Mouse (Mus musculus) intestine, embryonic 14.5 days (tissue): ENCODE measurements around the gene Macrod2. TPM values are rescaled to one million over a fixed set of nuclear protein-coding genes. Genes with fewer than 3 reads are reported as not detected.

Source experiments
- ATAC-seq: fragments of 200-750 bp; cut with Nextera tagmentation; replicated peaks from 2 replicates; pipeline ENCODE4 v1.8.0; 2017; ENCODE audit warnings: low read depth, moderate number of reproducible peaks, moderate TSS enrichment, moderate library complexity; ENCODE audit not compliant: low FRiP score, low TSS enrichment
- DNase-seq: peaks from one replicate; pipeline ENCODE4 v3.0.0-alpha.2; 2018; ENCODE audit warnings: low spot score
- H3K27ac ChIP-seq: fragments of 300-500 bp; sonication (generic); 2 replicates; pipeline ENCODE4 v1.5.1; 2014; ENCODE audit warnings: low read depth, mild to moderate bottlenecking, control low read depth
- H3K27me3 ChIP-seq: fragments of 300-500 bp; sonication (generic); replicated peaks from 2 replicates; pipeline ENCODE4 v1.6.1; 2014; ENCODE audit warnings: low read length, control low read depth; ENCODE audit not compliant: control insufficient read depth, insufficient read depth
- H3K36me3 ChIP-seq: fragments of 300-500 bp; sonication (generic); 2 replicates; pipeline ENCODE4 v1.6.1; 2014; ENCODE audit warnings: low read length, control low read depth; ENCODE audit not compliant: control insufficient read depth, insufficient read depth
- H3K4me1 ChIP-seq: fragments of 300-500 bp; sonication (generic); replicated peaks from 2 replicates; pipeline ENCODE4 v1.6.1; 2014; ENCODE audit warnings: low read length, control low read depth, mixed read lengths; ENCODE audit not compliant: control insufficient read depth, insufficient read depth
- H3K4me2 ChIP-seq: fragments of 300-500 bp; sonication (generic); 2 replicates; pipeline ENCODE4 v1.6.1; 2014; ENCODE audit warnings: low read length
- H3K4me3 ChIP-seq: fragments of 300-500 bp; sonication (generic); 2 replicates; pipeline ENCODE4 v1.5.1; 2014; ENCODE audit warnings: low read depth, low read length, control low read depth, mixed read lengths
- H3K9ac ChIP-seq: fragments of 300-500 bp; sonication (generic); 2 replicates; pipeline ENCODE4 v1.6.1; 2014; ENCODE audit warnings: mild to moderate bottlenecking, low read length
- H3K9me3 ChIP-seq: fragments of 300-500 bp; sonication (generic); 2 replicates; pipeline ENCODE4 v1.6.1; 2016; ENCODE audit warnings: low read length, control low read depth; ENCODE audit not compliant: control insufficient read depth
- WGBS: fragments of 180-500 bp; shearing (Covaris S2); extraction: QIAGEN DNeasy Blood & Tissue Kit; methylation state at CpG from one replicate; pipeline ENCODE4 v1.1.7; 2014; 5-methylcytosine and 5-hydroxymethylcytosine counted together
- polyA plus RNA-seq: library from polyadenylated mRNA; unstranded; fragments of >200 nt; fragmentation: Nextera tagmentation; extraction: Ambion mirVana; gene quantifications from 2 replicates; pipeline ENCODE4 v1.2.1, GENCODE M21; 2014

Macrod2 gene
- polyA plus RNA-seq, 1 experiment from 2014 or later = 30.6 TPM

DNA sequence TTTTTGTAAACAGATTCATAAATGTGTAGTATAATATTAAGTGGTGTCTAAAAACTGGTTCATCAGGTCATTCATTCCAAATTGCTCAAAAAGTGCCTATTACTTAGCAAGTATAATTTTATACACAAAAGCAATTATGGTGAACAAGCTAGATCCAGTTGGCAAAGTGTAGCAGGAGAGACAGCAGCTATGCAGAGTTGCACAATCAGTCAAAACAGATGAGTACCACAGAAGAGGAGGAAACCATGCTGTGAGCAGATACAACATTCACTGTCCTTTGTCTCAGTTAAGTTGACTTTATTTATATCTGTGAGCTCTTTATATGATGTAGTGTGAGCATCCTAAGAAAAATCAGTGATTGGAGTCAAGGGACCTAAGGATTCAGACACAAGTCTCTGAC, 2012.2 kb downstream of the Macrod2 start:
- Histone ChIP-seq H3K27me3 (no peaks in the 10 kb centered on the region), H3K9ac (no peak overlapping the region), H3K4me1 (no peaks in the 10 kb centered on the region), H3K9me3 (no peaks in the 10 kb centered on the region), H3K27ac (no peak overlapping the region), H3K4me2 (no peak overlapping the region), H3K36me3 (no peaks in the 10 kb centered on the region), H3K4me3 (no peak overlapping the region)
- DNase-seq (no peak), ATAC-seq (no peak)

DNA sequence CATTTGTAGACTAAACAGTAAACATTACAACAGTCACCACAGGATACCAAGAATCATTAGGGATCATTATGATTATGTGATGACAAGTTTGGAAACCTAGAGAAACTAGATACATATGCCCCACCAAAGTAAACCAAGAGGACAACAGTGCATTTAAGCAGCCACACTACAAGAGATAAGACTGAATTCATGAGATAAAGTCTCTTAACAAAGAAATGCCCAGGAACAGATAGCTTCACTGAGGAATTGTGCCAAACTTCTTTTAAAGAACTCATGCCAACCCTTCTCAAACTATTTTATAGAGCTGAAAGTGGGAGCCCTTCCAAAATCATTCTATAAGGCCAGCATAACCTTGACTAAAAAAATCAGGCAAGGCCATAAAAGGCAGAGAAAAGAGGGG, 2015.0 kb downstream of the Macrod2 start:
- Histone ChIP-seq H3K4me2 (no peak overlapping the region), H3K9me3 (no peaks in the 10 kb centered on the region), H3K27me3 (no peaks in the 10 kb centered on the region), H3K4me1 (no peaks in the 10 kb centered on the region), H3K27ac (no peak overlapping the region), H3K9ac (no peak overlapping the region), H3K4me3 (no peak overlapping the region), H3K36me3 (no peaks in the 10 kb centered on the region)
- DNase-seq (no peak), ATAC-seq (no peak)

DNA sequence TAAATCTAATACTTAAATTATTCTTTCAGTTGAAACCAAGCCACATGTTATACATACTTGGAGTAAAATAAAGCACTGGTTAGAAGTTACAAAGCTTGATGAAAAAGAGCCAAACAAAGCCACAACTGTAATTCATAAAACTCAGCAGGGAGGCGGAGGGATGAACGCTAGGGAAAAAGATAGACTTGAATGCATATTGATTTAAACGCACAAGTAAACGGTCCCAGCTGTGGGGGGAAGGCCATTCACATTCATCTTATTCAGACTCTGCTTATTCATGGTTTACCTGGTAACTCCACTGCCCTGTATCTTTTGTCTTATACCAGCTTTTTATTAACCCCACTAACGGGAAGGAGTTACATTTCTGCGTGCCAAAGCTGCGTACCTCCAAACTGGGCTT, 2038.0 kb downstream of the Macrod2 start:
- ATAC-seq (no peak), DNase-seq (no peak)
- 64% methylated on average over 7 of the region's 7 CpGs for WGBS
- Histone ChIP-seq H3K9me3 (no peaks in the 10 kb centered on the region), H3K27me3 (no peaks in the 10 kb centered on the region), H3K36me3 (no peaks in the 10 kb centered on the region), H3K4me1 (no peaks in the 10 kb centered on the region), H3K4me3 (no peak overlapping the region), H3K9ac (no peak overlapping the region), H3K27ac (no peak overlapping the region), H3K4me2 (no peak overlapping the region)

DNA sequence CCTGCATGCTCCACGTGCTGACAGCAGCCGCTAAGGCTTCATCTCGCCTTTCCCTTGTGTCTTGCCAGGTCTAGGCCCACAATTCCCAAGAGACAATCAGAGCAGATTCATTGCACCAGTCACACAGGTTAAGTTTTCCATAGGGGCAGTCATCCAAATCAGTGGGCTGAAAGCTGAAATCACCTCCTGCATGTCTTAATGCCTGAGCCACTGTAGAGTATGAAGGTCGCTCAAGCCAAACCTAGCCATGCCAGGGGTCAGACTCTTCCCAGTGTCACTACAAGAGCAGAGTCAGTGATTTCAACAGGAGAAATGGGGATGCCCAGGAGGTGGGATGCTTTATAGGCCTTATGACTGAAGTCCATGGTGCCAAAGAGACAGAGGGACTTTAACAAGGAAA, 2039.6 kb downstream of the Macrod2 start:
- Histone ChIP-seq H3K36me3 (no peaks in the 10 kb centered on the region), H3K4me1 (no peaks in the 10 kb centered on the region), H3K4me2 (no peak overlapping the region), H3K9ac (no peak overlapping the region), H3K4me3 (no peak overlapping the region), H3K27ac (no peak overlapping the region), H3K27me3 (no peaks in the 10 kb centered on the region), H3K9me3 (no peaks in the 10 kb centered on the region)
- ATAC-seq (no peak), DNase-seq (no peak)
- WGBS = 85% methylated on average over 4 of the region's 4 CpGs

DNA sequence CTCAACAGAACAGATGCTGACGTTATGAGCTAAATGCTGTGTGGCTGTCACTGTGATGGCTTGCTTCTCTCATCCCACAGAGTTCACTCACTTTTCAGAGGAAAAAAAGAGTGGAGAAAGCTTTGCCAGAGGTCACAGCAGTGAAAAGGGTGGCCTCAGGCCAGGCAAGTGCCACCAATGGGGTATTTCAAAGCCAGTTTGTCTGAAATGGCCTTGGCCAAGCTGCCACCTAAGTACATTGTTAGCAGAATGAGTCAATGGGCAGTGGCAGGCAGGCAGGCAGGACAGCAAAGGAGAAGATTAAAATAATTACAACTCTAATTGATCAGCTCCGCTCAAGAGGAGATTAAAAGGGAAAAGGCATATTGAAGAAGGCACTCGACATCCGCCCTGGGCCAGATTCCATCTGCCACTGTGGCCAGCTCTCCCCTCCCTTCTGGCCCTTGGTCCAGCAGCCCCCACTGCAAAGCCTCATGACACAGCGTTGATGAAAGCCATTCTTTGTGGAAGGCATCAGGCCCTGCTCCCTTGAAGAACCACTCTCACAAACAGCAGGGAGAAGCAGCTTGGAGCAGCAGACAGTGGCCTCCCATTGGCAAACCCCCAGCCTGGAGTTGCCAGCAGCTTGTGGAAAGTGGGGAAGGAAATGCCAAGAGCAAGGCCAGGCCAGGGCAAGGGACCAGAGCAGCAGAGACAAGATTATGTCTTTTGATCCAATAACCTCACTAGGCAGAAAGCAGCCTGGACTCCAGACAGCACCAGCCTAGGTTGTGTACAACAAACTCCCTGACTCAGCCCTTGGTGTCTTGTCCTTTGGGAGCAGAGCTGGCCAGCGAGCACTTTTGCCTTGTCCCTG, 2042.7 kb downstream of the Macrod2 start:
- no peak overlapping the region for H3K27ac ChIP-seq
- no peaks in the 10 kb centered on the region for H3K27me3 ChIP-seq
- WGBS = 71% methylated on average over 6 of the region's 6 CpGs
- H3K9me3 ChIP-seq = no peaks in the 10 kb centered on the region
- H3K36me3 ChIP-seq = no peaks in the 10 kb centered on the region
- no peak overlapping the region for H3K4me2 ChIP-seq
- DNase-seq (no peak), ATAC-seq (no peak)
- H3K4me3 ChIP-seq = no peak overlapping the region
- H3K9ac ChIP-seq = no peak overlapping the region
- no peaks in the 10 kb centered on the region for H3K4me1 ChIP-seq

Other genes starting within 250 kb of the Macrod2 start
- gene Gm17374, start 243.3 kb upstream of the Macrod2 start, polyA plus RNA-seq = not detected in 2 replicates
- 25.5 and 26.8 TPM in 2 replicates for gene Esf1, start 224.7 kb upstream of the Macrod2 start, polyA plus RNA-seq
- gene Ndufaf5, start 224.7 kb upstream of the Macrod2 start, polyA plus RNA-seq = 24.2 and 24.3 TPM in 2 replicates
- not detected in 2 replicates for gene Sel1l2, start 5.6 kb upstream of the Macrod2 start, polyA plus RNA-seq